Mouse (Mus musculus) olfactory bulb, adult 2 months (tissue): Measurements from ENCODE around the gene Trip13. TPM values are rescaled to one million over a fixed set of nuclear protein-coding genes. Genes with fewer than 3 reads are reported as not detected.

ENCODE experiments used
- H3K27ac ChIP-seq: fragments of 200-500 bp; 2 replicates; pipeline ENCODE4 v1.5.1; 2012; ENCODE audit warnings: low read depth, low read length; ENCODE audit not compliant: insufficient read depth
- H3K4me1 ChIP-seq: fragments of 200-500 bp; 2 replicates; pipeline ENCODE4 v1.6.1; 2012; ENCODE audit warnings: low read length; ENCODE audit not compliant: control insufficient read depth, insufficient read depth
- H3K4me3 ChIP-seq: fragments of 200-500 bp; 2 replicates; pipeline ENCODE4 v1.5.1; 2012; ENCODE audit warnings: mild to moderate bottlenecking, low read depth, low read length, moderate library complexity; ENCODE audit not compliant: insufficient read depth
- CTCF ChIP-seq: fragments of 200-500 bp; IDR thresholded peaks from 2 replicates; pipeline ENCODE4 v1.5.1; 2012; ENCODE audit warnings: low read depth, mild to moderate bottlenecking, low read length, moderate library complexity; ENCODE audit not compliant: insufficient read depth
- POLR2A ChIP-seq: fragments of 200-500 bp; IDR thresholded peaks from 2 replicates; pipeline ENCODE4 v1.6.1; 2012; ENCODE audit warnings: mild to moderate bottlenecking, low read depth, low read length, moderate library complexity; ENCODE audit not compliant: insufficient read depth
- WGBS: fragments of 180-500 bp; shearing (Covaris S2); methylation state at CpG from one replicate; pipeline ENCODE4 v1.1.7; 2018; 5-methylcytosine and 5-hydroxymethylcytosine counted together
- polyA plus RNA-seq: library from polyadenylated mRNA; stranded (reverse); fragments of >200 nt; gene quantifications from 2 replicates; pipeline ENCODE4 v1.2.4, GENCODE M21; 2012; ENCODE audit warnings: low replicate concordance; ENCODE audit not compliant: missing spikeins, insufficient read depth, insufficient read length

Gene Trip13
- polyA plus RNA-seq, 1 experiment: not detected

- H3K4me1 ChIP-seq: no peaks in the 10 kb centered on the region
- no peak overlapping the region for H3K4me3 ChIP-seq
- no peak overlapping the region for H3K27ac ChIP-seq
- TF ChIP-seq CTCF (no peak), POLR2A (no peak)
- 85% methylated on average over 3 of the region's 3 CpGs for WGBS
These were observed 40.0 kb downstream of the Trip13 start for GRCm38 (mm10) chr13:73897561-73897960.

- 64% methylated on average over 6 of the region's 6 CpGs for WGBS
- no peaks in the 10 kb centered on the region for H3K4me1 ChIP-seq
- TF ChIP-seq CTCF (no peak), POLR2A (no peak)
These were observed 44.9 kb downstream of the Trip13 start for GRCm38 (mm10) chr13:73892493-73893178.

GRCm38 (mm10) chr13:73887415-73887874, 50.1 kb downstream of the Trip13 start:
- H3K4me3 ChIP-seq: no peak overlapping the region
- WGBS: 71% methylated on average over 4 of the region's 4 CpGs
- H3K27ac ChIP-seq: no peak overlapping the region
- TF ChIP-seq POLR2A: no peak
- TF ChIP-seq CTCF: no peak
- no peaks in the 10 kb centered on the region for H3K4me1 ChIP-seq

More at GRCm38 (mm10) chr13:73892493-73893178, 44.9 kb downstream of the Trip13 start:
- no peak overlapping the region for H3K27ac ChIP-seq
- no peak overlapping the region for H3K4me3 ChIP-seq

GRCm38 (mm10) chr13:73886601-73887000, 51.0 kb downstream of the Trip13 start:
- 87% methylated on average over 5 of the region's 5 CpGs for WGBS
- TF ChIP-seq POLR2A: no peak
- no peak for TF ChIP-seq CTCF

GRCm38 (mm10) chr13:73886066-73886465, 51.5 kb downstream of the Trip13 start:
- TF ChIP-seq CTCF: no peak
- TF ChIP-seq POLR2A: no peak
- Histone ChIP-seq H3K4me1 (no peaks in the 10 kb centered on the region), H3K27ac (no peak overlapping the region), H3K4me3 (no peak overlapping the region)
- 76% methylated on average over 4 of the region's 4 CpGs for WGBS

More at GRCm38 (mm10) chr13:73886601-73887000, 51.0 kb downstream of the Trip13 start:
- no peak overlapping the region for H3K27ac ChIP-seq
- no peak overlapping the region for H3K4me3 ChIP-seq
- H3K4me1 ChIP-seq: no peaks in the 10 kb centered on the region

- no peaks in the 10 kb centered on the region for H3K4me1 ChIP-seq
- no peak for TF ChIP-seq CTCF
- TF ChIP-seq POLR2A: no peak
- no peak overlapping the region for H3K4me3 ChIP-seq
- 72% methylated on average over 4 of the region's 4 CpGs for WGBS
- no peak overlapping the region for H3K27ac ChIP-seq
These were observed 51.9 kb downstream of the Trip13 start for GRCm38 (mm10) chr13:73885656-73886055.

GRCm38 (mm10) chr13:73881347-73881746, 56.2 kb downstream of the Trip13 start:
- WGBS: 72% methylated on average over 8 of the region's 8 CpGs
- H3K4me3 ChIP-seq: no peak overlapping the region
- TF ChIP-seq POLR2A (no peak), CTCF (no peak)
- no peak overlapping the region for H3K27ac ChIP-seq
- H3K4me1 ChIP-seq: no peaks in the 10 kb centered on the region

GRCm38 (mm10) chr13:73879824-73880223, 57.8 kb downstream of the Trip13 start:
- 87% methylated on average over 5 of the region's 5 CpGs for WGBS
- Histone ChIP-seq H3K4me3 (no peak overlapping the region), H3K4me1 (no peaks in the 10 kb centered on the region), H3K27ac (no peak overlapping the region)
- TF ChIP-seq POLR2A (no peak), CTCF (no peak)

GRCm38 (mm10) chr13:73872159-73872558, 65.4 kb downstream of the Trip13 start:
- WGBS: 68% methylated on average over 2 of the region's 2 CpGs
- Histone ChIP-seq H3K4me1 (no peaks in the 10 kb centered on the region), H3K4me3 (no peak overlapping the region), H3K27ac (no peak overlapping the region)
- TF ChIP-seq POLR2A (no peak), CTCF (no peak)

Other genes with a start within 250 kb of the Trip13 start
- not detected in 2 replicates for gene Slc6a19, start 232.9 kb downstream of the Trip13 start, polyA plus RNA-seq
- gene Slc12a7, start 204.7 kb downstream of the Trip13 start, polyA plus RNA-seq: not detected in 2 replicates
- not detected in 2 replicates for gene Nkd2, start 90.2 kb downstream of the Trip13 start, polyA plus RNA-seq
- 428 TPM in 1 of 2 replicates, not detected in the other for gene Brd9, start within 50 bp of the Trip13 start, polyA plus RNA-seq
- not detected in 2 replicates for gene Zdhhc11, start 26.1 kb upstream of the Trip13 start, polyA plus RNA-seq
- gene Tppp, start 71.6 kb upstream of the Trip13 start, polyA plus RNA-seq: 59.6 and 120 TPM in 2 replicates
- gene Cep72, start 124.5 kb upstream of the Trip13 start, polyA plus RNA-seq: not detected in 2 replicates
- not detected in 2 replicates for gene Slc9a3, start 183.7 kb upstream of the Trip13 start, polyA plus RNA-seq